Mouse (Mus musculus): ENCODE measurements around the gene Gm21992.

Gm21992 gene

DNA sequence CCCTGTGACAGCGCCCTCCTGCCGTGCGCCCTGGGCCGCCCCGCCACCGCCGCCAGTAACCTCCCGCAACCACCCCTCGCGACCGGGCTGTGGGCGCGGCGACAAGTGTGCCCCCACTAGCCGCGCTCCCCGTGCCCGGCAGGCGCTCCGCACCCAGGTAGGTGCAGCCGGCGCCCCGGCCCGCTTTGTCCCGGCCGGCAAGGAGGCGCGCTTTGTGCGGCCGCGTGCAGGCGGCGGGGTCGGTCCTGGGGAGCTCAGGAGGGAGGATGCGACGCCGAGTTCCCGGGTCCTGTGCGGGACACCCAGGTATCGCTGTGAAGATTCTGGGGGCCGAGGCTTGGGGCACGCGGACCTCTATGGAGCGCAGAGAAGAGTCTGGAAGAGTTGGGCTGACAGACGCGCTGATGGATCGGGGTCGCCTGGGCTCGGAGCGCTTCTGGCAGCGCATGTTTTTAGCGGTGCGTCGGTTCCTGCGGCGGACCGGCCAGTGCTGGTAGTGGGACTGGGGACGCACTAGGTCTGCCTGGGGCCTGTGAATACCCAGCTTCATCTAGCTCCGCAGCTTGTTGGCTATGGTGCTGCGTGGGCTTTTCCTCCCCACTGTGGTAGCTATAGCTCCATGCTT is 99.1 kb downstream of the Gm21992 start:
- DNase-seq (ENCODE audit: low spot score in 2 of 2), result peak in 1 of 2 experiments; percentile 43

DNA sequence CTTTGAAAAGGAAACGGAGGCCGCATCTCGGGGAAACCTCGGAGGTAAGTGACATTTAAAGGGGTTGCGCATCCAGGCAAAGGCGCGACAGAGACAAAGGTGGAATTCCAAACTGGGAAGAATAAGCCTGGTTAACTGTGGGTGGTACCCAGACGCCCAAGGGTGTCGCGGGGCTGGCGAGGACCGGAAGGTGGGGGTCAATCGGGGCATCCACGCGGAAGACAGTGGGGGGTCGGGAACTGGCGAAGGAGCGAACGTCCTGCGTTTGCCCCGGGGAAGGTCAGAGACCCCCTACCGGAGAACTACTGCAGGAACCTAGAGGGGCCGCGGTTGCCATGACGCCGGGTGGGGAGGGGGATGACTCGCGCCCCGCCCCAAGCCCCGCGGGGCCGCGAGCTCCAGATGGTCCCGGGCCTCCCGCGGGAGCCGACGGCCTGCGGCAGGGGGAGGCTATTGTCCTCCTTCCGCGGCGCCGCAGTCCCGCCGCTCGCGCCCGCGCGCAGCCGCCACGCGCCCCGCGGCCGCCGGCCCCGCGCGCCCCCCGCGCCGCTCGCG is 99.7 kb downstream of the Gm21992 start:
- DNase-seq (ENCODE audit: low spot score in 2 of 2), result peak in 1 of 2 experiments; percentile 68

- DNase-seq (ENCODE audit: low spot score in 2 of 2), result peak in 1 of 2 experiments; percentile 44
Observed at GRCm38 (mm10) chr19:4711098-4711600, 100.3 kb downstream of the Gm21992 start, which contains the start of gene Sptbn2. Gene Sptbn2 (plus strand): TSS chr19:4711167.

DNA sequence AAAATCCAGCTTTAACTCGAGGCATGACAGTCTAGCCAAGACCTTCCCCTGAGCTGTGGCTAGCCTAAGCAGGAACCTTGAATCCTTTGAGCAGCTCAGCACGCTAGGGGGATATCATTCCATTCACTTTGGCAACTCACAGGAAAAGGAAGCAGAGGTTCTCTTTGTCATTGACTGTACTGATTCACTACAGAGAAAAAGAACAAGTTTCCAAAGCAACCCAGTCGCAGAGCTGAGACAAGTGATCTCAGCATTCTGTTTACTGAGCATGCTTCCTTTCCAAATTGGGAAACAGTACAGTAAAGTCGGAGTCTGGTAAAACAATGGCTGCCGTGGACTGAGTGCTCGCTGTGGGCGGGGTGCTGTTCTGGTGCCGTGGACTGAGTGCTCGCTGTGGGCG is 102.6 kb downstream of the Gm21992 start:
- DNase-seq (ENCODE audit: low spot score in 2 of 2), result no peak

- DNase-seq (ENCODE audit: low spot score in 2 of 2), result no peak
Observed at GRCm38 (mm10) chr19:4701221-4701620, 110.2 kb downstream of the Gm21992 start.

DNA sequence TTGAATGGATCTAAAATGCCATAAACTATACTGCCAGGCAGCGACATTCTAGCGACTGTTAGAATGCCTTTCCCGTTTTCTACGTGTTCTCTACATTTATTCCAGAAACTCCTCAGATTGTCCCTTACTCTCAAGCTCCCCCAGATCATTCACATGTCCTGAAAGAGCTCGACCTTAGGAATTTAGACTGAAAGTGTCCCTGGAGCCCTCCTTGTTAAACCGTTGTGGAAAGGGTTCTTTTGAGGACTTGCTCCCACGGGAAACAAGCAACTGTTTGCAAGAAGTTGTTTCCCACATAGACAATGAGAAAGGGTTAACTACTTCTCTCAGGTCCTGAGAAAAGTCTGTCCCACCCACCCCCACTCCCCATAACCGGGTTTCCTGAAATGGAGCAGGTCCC is 110.8 kb downstream of the Gm21992 start:
- DNase-seq (ENCODE audit: low spot score in 2 of 2), result no peak

- DNase-seq (ENCODE audit: low spot score in 2 of 2), result no peak
Observed at GRCm38 (mm10) chr19:4699821-4700220, 111.6 kb downstream of the Gm21992 start.

GRCm38 (mm10) chr19:4698856-4699255 is 112.6 kb downstream of the Gm21992 start:
- DNase-seq (ENCODE audit: low spot score in 2 of 2), result no peak

GRCm38 (mm10) chr19:4698205-4698677 is 113.2 kb downstream of the Gm21992 start, which contains the start of gene Gm960:
Gene Gm960 (minus strand): TSS chr19:4698668.
- DNase-seq (ENCODE audit: low spot score in 2 of 2), result peak; percentile 67 to 87

DNA sequence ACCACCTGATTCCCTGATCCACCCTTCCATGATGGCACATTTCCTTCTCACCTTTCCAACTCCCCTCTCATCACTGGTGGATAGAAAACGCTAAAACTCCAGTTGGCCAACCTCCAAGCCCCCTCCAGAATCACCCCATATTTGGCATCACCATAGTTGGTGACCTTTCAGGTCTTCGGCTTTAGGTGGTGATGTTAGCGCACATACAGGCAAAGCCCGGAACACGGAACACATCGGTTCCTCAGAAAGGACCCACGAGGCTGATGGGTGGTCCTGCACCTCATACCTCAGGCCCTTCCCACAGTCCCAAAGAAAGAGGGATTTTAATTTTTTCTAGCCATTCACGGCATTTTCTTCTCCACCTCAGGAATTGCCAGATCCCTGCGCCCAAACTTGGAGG is 113.7 kb downstream of the Gm21992 start:
- no peak for DNase-seq (ENCODE audit: low spot score in 2 of 2)

GRCm38 (mm10) chr19:4697121-4697520 is 114.3 kb downstream of the Gm21992 start:
- DNase-seq (ENCODE audit: low spot score in 2 of 2), result no peak

GRCm38 (mm10) chr19:4694346-4694745 is 117.1 kb downstream of the Gm21992 start:
- DNase-seq (ENCODE audit: low spot score in 2 of 2), result no peak
